Mouse (Mus musculus): ENCODE measurements around the gene Cep97.
"Not testable (repeated sequence)": the region's sequence is repeated elsewhere in the genome, so short reads cannot be mapped to it uniquely, and the experiment has no call there.

Gene Cep97

GRCm38 (mm10) chr16:55891346-55891745 is 43.3 kb downstream of the Cep97 start:
- no peak for DNase-seq (ENCODE audit: extremely low spot score, low read depth, low spot score)

DNA sequence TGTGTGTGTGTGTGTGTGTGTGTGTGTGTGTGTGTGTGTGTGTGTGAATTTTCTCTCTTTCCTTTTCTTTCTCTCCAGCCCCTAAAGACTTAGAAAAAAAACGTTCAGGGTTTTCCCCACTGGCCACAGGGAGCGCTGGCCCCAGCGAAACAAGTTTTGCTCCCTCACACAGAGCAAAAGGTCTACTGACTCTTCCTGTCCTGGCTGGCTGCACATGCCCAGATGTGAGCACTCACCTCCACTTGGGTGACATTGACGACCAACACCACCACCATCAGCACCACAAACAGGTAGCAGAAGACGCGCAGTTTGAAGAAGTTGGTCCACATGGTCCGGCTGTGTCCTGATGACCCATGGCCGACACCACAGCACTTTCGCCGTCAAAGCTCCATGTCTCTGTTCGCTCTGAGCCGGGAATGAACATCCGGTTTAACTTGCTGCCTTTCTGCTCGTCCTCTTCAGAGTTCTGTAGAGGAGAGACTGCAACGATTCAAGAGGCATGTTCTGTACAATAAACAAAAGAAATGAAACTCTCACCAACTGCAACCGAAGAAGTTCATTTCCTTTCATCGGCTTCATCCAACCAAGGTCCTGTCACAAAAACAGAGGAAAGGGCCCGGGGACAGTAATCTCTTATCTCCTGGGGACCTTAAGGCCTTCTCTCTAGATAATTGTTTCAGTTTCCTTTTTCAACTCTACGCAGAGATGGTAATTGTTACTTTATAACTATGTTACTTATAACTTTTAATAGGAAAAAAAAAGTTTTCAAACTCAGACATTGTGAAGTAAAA is 44.1 kb downstream of the Cep97 start:
- no peak for DNase-seq (ENCODE audit: extremely low spot score, low read depth, low spot score)

GRCm38 (mm10) chr16:55889451-55889850 is 45.2 kb downstream of the Cep97 start:
- no peak for DNase-seq (ENCODE audit: extremely low spot score, low read depth, low spot score)

GRCm38 (mm10) chr16:55888584-55888960 is 46.1 kb downstream of the Cep97 start:
- DNase-seq (ENCODE audit: extremely low spot score, low read depth, low spot score), result no peak

- DNase-seq (ENCODE audit: extremely low spot score, low read depth, low spot score), result no peak
Measured at GRCm38 (mm10) chr16:55887814-55888583, 46.7 kb downstream of the Cep97 start.

DNA sequence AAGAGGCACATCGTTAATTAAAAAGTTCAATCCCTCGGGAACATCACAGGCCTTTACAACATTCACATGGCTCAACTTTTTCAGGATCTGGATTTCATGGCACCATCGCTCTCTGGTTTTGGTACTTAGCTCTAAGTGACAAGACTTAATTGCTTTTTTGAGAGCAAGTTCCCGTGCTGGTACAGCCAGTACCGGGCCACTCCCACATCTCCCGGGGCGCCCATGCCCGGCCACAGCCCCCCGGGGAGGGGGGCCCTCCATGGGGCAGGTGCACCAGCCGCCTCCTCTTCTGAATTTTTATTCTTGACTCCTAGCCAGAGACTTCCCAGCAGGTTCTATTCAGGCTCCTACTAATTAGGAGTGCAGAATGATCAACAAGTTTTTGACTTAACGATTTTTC is 50.4 kb downstream of the Cep97 start:
- DNase-seq (ENCODE audit: extremely low spot score, low read depth, low spot score), result no peak

GRCm38 (mm10) chr16:55876025-55876424 is 58.6 kb downstream of the Cep97 start:
- DNase-seq (ENCODE audit: extremely low spot score, low read depth, low spot score), result no peak

DNA sequence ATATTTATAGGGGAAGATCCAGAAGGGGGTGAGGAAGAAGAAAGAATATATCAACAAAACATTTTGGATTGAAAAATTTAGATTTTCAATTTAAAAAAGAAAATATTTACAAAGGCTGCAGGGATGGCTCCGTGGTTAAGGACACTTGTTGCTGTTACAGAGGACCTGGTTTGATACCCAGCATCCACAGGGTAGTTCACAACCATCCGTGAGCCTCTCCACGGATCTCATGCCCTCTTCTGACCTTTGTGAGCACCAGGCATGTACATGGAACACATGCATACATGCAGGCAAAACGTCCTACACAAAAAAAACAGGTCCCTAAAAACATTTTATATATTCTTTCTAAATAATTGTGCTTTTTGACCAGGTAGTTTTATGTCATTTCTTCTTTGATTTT is 70.8 kb downstream of the Cep97 start:
- no peak for DNase-seq (ENCODE audit: extremely low spot score, low read depth, low spot score)

- DNase-seq (ENCODE audit: extremely low spot score, low read depth, low spot score), result peak; percentile 30
Measured at GRCm38 (mm10) chr16:55863149-55863815, 71.4 kb downstream of the Cep97 start.

- no peak for DNase-seq (ENCODE audit: extremely low spot score, low read depth, low spot score)
Measured at GRCm38 (mm10) chr16:55861104-55861503, 73.6 kb downstream of the Cep97 start.

- DNase-seq (ENCODE audit: extremely low spot score, low read depth, low spot score), result not testable (repeated sequence)
Measured at GRCm38 (mm10) chr16:55859421-55859820, 75.2 kb downstream of the Cep97 start.

DNA sequence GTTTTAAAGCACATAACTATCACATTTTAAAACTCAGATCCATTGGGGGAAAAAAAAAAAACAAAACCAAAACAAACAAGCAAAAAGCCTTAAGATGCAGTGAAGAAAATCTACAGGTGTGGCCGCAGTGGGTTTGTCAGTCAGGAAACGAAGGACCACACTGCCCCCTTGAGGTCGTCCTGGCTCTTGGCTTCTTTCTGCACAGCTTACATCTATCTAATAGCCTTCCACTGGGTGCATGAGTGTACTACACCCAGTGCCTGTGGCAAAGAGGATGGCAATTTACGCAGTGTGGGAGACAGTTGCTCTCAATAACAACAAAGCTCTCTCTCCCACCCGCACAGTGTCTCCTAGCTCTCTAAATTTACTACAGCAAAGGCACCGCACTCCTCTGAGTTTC is 76.2 kb downstream of the Cep97 start:
- DNase-seq (ENCODE audit: extremely low spot score, low read depth, low spot score), result no peak

GRCm38 (mm10) chr16:55852943-55853727 is 81.5 kb downstream of the Cep97 start:
- DNase-seq (ENCODE audit: extremely low spot score, low read depth, low spot score), result peak; percentile 77

- no peak for DNase-seq (ENCODE audit: extremely low spot score, low read depth, low spot score)
Measured at GRCm38 (mm10) chr16:55852515-55852914, 82.1 kb downstream of the Cep97 start.

- no peak for DNase-seq (ENCODE audit: extremely low spot score, low read depth, low spot score)
Measured at GRCm38 (mm10) chr16:55850485-55850884, 84.2 kb downstream of the Cep97 start.
